Mouse (Mus musculus) erythroblast, adult 5-6 weeks (primary cell): ENCODE measurements around the gene Pmm1. TPM values are rescaled to one million over a fixed set of nuclear protein-coding genes. Genes with fewer than 3 reads are reported as not detected.

ENCODE experiments used
- total RNA-seq, 2 experiments: library from RNA; stranded (forward) in 1 of 2; stranded (reverse) in 1 of 2; fragments of 150-400 nt in 1 of 2; fragments of 200-764, 138-1000 nt in 1 of 2; gene quantifications; 2 replicates each; pipeline versions ENCODE4 v1.2.3 to v1.2.4; 2015 to 2017; ENCODE audit warnings: low replicate concordance in 2 of 2

The Pmm1 gene
- total RNA-seq, 2 experiments from 2014 or later: 2.3 to 3.9 TPM

Other genes starting within 250 kb of the Pmm1 start
- 2.5 and 3.1 TPM in 2 replicates for gene Zc3h7b, start 215.9 kb downstream of the Pmm1 start, total RNA-seq (2015; ENCODE audit: low replicate concordance)
- gene Zc3h7b, start 215.9 kb downstream of the Pmm1 start, total RNA-seq (2017; ENCODE audit: low replicate concordance): 2.0 and 4.2 TPM in 2 replicates
- 8.3 and 19.4 TPM in 2 replicates for gene Rangap1, start 215.4 kb downstream of the Pmm1 start, total RNA-seq (2015; ENCODE audit: low replicate concordance)
- gene Rangap1, start 215.4 kb downstream of the Pmm1 start, total RNA-seq (2017; ENCODE audit: low replicate concordance): 34.2 and 41.5 TPM in 2 replicates
- gene Tef, start 158.5 kb downstream of the Pmm1 start, total RNA-seq (2015; ENCODE audit: low replicate concordance): 0.38 and 2.3 TPM in 2 replicates
- gene Tef, start 158.5 kb downstream of the Pmm1 start, total RNA-seq (2017; ENCODE audit: low replicate concordance): 0.98 and 2.0 TPM in 2 replicates
- 6.3 and 9.6 TPM in 2 replicates for gene Tob2, start 102.1 kb downstream of the Pmm1 start, total RNA-seq (2015; ENCODE audit: low replicate concordance)
- gene Tob2, start 102.1 kb downstream of the Pmm1 start, total RNA-seq (2017; ENCODE audit: low replicate concordance): 5.3 and 7.2 TPM in 2 replicates
- gene Phf5a, start 89.0 kb downstream of the Pmm1 start, total RNA-seq (2015; ENCODE audit: low replicate concordance): 29.7 and 33.0 TPM in 2 replicates
- 19.8 and 45.9 TPM in 2 replicates for gene Phf5a, start 89.0 kb downstream of the Pmm1 start, total RNA-seq (2017; ENCODE audit: low replicate concordance)
- gene Aco2, start 88.6 kb downstream of the Pmm1 start, total RNA-seq (2015; ENCODE audit: low replicate concordance): 16.3 and 37.8 TPM in 2 replicates
- gene Aco2, start 88.6 kb downstream of the Pmm1 start, total RNA-seq (2017; ENCODE audit: low replicate concordance): 29.7 and 59.3 TPM in 2 replicates
- 2.9 and 3.8 TPM in 2 replicates for gene Polr3h, start 34.7 kb downstream of the Pmm1 start, total RNA-seq (2015; ENCODE audit: low replicate concordance)
- gene Polr3h, start 34.7 kb downstream of the Pmm1 start, total RNA-seq (2017; ENCODE audit: low replicate concordance): 6.3 and 17.7 TPM in 2 replicates
- not detected in 2 replicates for gene Csdc2, start 24.2 kb downstream of the Pmm1 start, total RNA-seq (2015; ENCODE audit: low replicate concordance)
- gene Csdc2, start 24.2 kb downstream of the Pmm1 start, total RNA-seq (2017; ENCODE audit: low replicate concordance): not detected in 2 replicates
- gene 1700029P11Rik, start 19.6 kb upstream of the Pmm1 start, total RNA-seq (2015; ENCODE audit: low replicate concordance): not detected in 2 replicates
- gene 1700029P11Rik, start 19.6 kb upstream of the Pmm1 start, total RNA-seq (2017; ENCODE audit: low replicate concordance): not detected in 2 replicates
- 17.6 and 41.7 TPM in 2 replicates for gene Xrcc6, start 26.9 kb upstream of the Pmm1 start, total RNA-seq (2015; ENCODE audit: low replicate concordance)
- gene Xrcc6, start 26.9 kb upstream of the Pmm1 start, total RNA-seq (2017; ENCODE audit: low replicate concordance): 23.6 and 52.2 TPM in 2 replicates
- 12.5 and 27.0 TPM in 2 replicates for gene Desi1, start 72.9 kb upstream of the Pmm1 start, total RNA-seq (2015; ENCODE audit: low replicate concordance)
- 3.6 and 5.0 TPM in 2 replicates for gene Desi1, start 72.9 kb upstream of the Pmm1 start, total RNA-seq (2017; ENCODE audit: low replicate concordance)
- gene Snu13, start 86.7 kb upstream of the Pmm1 start, total RNA-seq (2015; ENCODE audit: low replicate concordance): 23.2 and 29.7 TPM in 2 replicates
- 24.5 and 44.7 TPM in 2 replicates for gene Snu13, start 86.7 kb upstream of the Pmm1 start, total RNA-seq (2017; ENCODE audit: low replicate concordance)
- gene 4930407I10Rik, start 98.2 kb upstream of the Pmm1 start, total RNA-seq (2015; ENCODE audit: low replicate concordance): not detected in 2 replicates
- gene 4930407I10Rik, start 98.2 kb upstream of the Pmm1 start, total RNA-seq (2017; ENCODE audit: low replicate concordance): not detected in 2 replicates
- gene Mei1, start 109.1 kb upstream of the Pmm1 start, total RNA-seq (2015; ENCODE audit: low replicate concordance): not detected in 2 replicates
- gene Mei1, start 109.1 kb upstream of the Pmm1 start, total RNA-seq (2017; ENCODE audit: low replicate concordance): not detected in 2 replicates
- 0.63 TPM in 1 of 2 replicates, not detected in the other for gene Ccdc134, start 167.0 kb upstream of the Pmm1 start, total RNA-seq (2015; ENCODE audit: low replicate concordance)
- gene Ccdc134, start 167.0 kb upstream of the Pmm1 start, total RNA-seq (2017; ENCODE audit: low replicate concordance): 4.1 and 5.0 TPM in 2 replicates
- 9.0 and 12.5 TPM in 2 replicates for gene Srebf2, start 186.3 kb upstream of the Pmm1 start, total RNA-seq (2015; ENCODE audit: low replicate concordance)
- gene Srebf2, start 186.3 kb upstream of the Pmm1 start, total RNA-seq (2017; ENCODE audit: low replicate concordance): 11.2 and 15.5 TPM in 2 replicates